Mouse (Mus musculus) brain, adult 2 months (tissue): Measurements from ENCODE around the gene Ccr5.

ENCODE experiments used
- DNase-seq: peaks from one replicate; pipeline ENCODE4 v3.0.0; 2011; ENCODE audit warnings: low read depth, low spot score

Gene Ccr5

DNA sequence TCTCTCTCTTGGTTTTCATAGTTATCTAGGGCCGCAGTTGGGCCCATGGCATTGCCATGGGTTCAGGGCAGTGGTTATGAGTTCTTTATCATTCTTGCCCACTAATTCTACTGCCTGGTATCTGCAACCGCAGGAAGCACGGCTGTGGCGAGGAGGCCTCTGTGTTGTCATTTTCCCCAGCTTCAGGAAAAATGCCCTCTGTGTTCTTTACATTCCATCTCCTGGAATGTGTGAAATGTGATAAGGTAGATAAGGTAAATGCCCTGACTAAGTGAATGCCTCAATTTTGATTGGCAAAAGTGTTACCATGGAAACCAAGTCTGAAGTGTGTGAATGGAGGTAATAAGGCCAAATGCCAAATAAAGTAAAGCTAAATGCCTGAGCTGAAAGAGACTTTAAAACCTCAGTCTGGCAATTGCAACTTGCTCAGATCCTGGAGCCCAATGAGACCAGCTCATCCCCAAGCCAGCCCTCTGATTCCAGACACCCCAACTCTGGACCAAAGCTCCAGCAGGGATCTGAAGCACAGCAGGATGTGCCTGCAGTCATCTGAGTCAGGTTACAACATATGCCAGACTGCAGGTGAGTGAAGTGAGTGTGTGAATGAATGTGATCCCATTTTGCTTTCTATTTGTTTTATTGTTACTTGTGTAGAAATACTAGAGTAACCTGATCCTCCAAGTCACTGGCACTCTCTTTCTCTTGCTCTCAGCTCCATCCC lies 16.9 kb downstream of the Ccr5 start:
- no peak for DNase-seq

- no peak for DNase-seq
Observed at GRCm38 (mm10) chr9:124143678-124144077, 22.3 kb downstream of the Ccr5 start.

DNA sequence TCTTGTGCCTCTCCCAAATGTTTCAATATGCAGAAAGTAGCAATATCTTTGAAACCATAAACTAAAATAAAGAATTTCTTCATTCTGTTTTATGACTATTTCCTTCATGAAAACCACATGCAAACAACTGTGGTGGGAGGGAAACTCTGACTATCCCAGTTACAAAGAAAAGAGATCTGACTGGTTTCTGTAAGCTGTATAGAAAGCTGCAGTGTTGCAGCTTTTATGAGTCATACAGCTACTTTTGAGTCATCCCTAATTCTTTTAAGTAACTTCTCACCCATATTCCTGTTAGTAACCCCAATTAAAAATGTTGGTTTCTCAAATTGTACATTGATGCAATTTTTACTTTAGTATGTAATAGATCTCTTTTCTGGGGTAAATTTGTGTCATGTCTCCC lies 25.0 kb downstream of the Ccr5 start:
- DNase-seq = peak; percentile 16
